Mouse (Mus musculus) cerebellum, adult 2 months (tissue): Measurements from ENCODE around the gene Sdc4.

Experiments
- CTCF ChIP-seq: fragments of 200-500 bp; IDR thresholded peaks from 2 replicates; pipeline ENCODE4 v1.5.1; 2011; ENCODE audit warnings: low read depth, mild to moderate bottlenecking, control low read depth, low read length, moderate library complexity, borderline replicate concordance; ENCODE audit not compliant: insufficient read depth
- POLR2A ChIP-seq: fragments of 200-500 bp; IDR thresholded peaks from 2 replicates; pipeline ENCODE4 v1.6.1; 2011; ENCODE audit warnings: low read length, control low read depth, borderline replicate concordance; ENCODE audit not compliant: insufficient read depth

DNA sequence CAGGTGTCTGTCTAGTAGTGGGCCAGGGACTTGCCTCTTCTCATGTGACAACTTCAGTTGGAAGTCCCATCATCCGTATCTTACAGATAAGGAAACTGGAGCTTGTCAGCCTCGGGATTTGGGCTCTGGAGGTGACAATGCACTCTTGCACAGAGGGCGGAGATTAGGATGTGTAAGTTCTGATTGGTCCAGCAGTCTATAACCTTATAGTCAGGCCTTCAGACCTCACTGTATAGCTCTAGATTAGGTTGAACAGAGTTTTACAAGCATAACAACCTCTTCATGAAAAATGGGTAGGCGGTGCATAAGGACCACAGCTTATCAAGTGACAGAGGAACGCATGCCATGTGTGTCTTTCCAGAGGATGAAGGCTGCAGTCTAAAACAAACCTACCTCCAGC lies 23.1 kb upstream of the Sdc4 start:
- TF ChIP-seq POLR2A, result no peak
- TF ChIP-seq CTCF, result no peak
